ENCODE assay signal across 8 mouse cellular contexts in genomic region chr7:6729061-6729817, GRCm38 (mm10). TPM values are rescaled to one million over a fixed set of nuclear protein-coding genes. Genes with fewer than 3 reads are reported as not detected.
DNase-seq lines count a peak whose midpoint lies in the region; ATAC-seq lines count a peak whose summit lies in the region.

No protein-coding gene starts in this region.

- no peaks in the 10 kb centered on the region for H3K27me3 ChIP-seq in intestine, embryonic 15.5 days (replicated peaks)

- peaks cover 5% of the 10 kb centered on the region; the same call in 1 of the 2 replicates for H3K9me3 ChIP-seq in intestine, embryonic 15.5 days

- H3K4me1 ChIP-seq in intestine, embryonic 15.5 days (replicated peaks) = no peaks in the 10 kb centered on the region

- peak; percentile 57 for ATAC-seq in intestine, embryonic 15.5 days
- ATAC-seq in megakaryocyte progenitor cell, adult 5-6 weeks (replicated peaks; ENCODE audit: poor library complexity) = peak; percentile 89
- ATAC-seq in inflammation-experienced regulatory T-cells, adult 6 months = no peak

- no peaks in the 10 kb centered on the region for H3K36me3 ChIP-seq in intestine, embryonic 15.5 days

- peak overlapping the region; percentile 66 for H3K4me2 ChIP-seq in intestine, embryonic 15.5 days (replicated peaks)

- intact Hi-C loops in left cerebral cortex, postnatal 14 days (cut with DNase I) = loop anchor here (5.0 kb wide), 1 partner anchor 208 kb away; no protein-coding TSS in a partner anchor

- H3K4me3 ChIP-seq in intestine, embryonic 15.5 days (replicated peaks) = peak overlapping the region; percentile 48

- peak overlapping the region; percentile 87 for H3K27ac ChIP-seq in intestine, embryonic 15.5 days

- peak overlapping the region; percentile 53 for H3K9ac ChIP-seq in intestine, embryonic 15.5 days

- 50% methylated on average over 37 of the region's 37 CpGs for WGBS in intestine, embryonic 15.5 days

- peak; percentile 95 to 98 for DNase-seq in adrenal gland, postnatal 36 days
- DNase-seq in embryo, embryonic 9.5 days (ENCODE audit: extremely low spot score) = peak; percentile 91
- peak; percentile 87 to 96 for DNase-seq in gastrocnemius, postnatal 4 days (ENCODE audit: low spot score in 2 of 2)
- DNase-seq in left cerebral cortex, postnatal 14 days (ENCODE audit: low spot score in 2 of 2) = peak; percentile 93 to 98
- DNase-seq in right cerebral cortex, postnatal 25 days = peak; percentile 91

RNA-seq across cellular contexts. Expression of gene Peg3, which starts 1.0 kb away (rescaled TPM):
- 10 to 100 TPM; 37.8 to 39.2 TPM for total RNA-seq in adrenal gland, postnatal 36 days (2021)
- 100 to 1,000 TPM; 567 to 584 TPM for total RNA-seq in gastrocnemius, postnatal 4 days (2021)
- 103 and 113 TPM in 2 replicates for polyA plus RNA-seq in intestine, embryonic 15.5 days (2015; fragmentation: Nextera tagmentation; extraction: Ambion mirVana)
- 100 to 1,000 TPM; 185 to 197 TPM for total RNA-seq in left cerebral cortex, postnatal 14 days (2021)
- not detected in 2 replicates for total RNA-seq in megakaryocyte progenitor cell, adult 5-6 weeks (2015)
- not detected in 2 replicates for total RNA-seq in megakaryocyte progenitor cell, adult 5-6 weeks (2017)
- polyA plus RNA-seq in inflammation-experienced regulatory T-cells, adult 6 months (2017; shearing (Covaris generic)) = not detected

RNA-seq across cellular contexts. Expression of gene Usp29, which starts 1.1 kb away (rescaled TPM):
- 1 to 10 TPM in 1 of 2 experiments, under 1 TPM in 1; 0.99 to 1.3 TPM for total RNA-seq in adrenal gland, postnatal 36 days (2021)
- total RNA-seq in gastrocnemius, postnatal 4 days (2021) = 10 to 100 TPM; 26.6 to 33.7 TPM
- 3.4 and 4.1 TPM in 2 replicates for polyA plus RNA-seq in intestine, embryonic 15.5 days (2015; fragmentation: Nextera tagmentation; extraction: Ambion mirVana)
- 10 to 100 TPM; 40.0 to 44.0 TPM for total RNA-seq in left cerebral cortex, postnatal 14 days (2021)
- not detected in 2 replicates for total RNA-seq in megakaryocyte progenitor cell, adult 5-6 weeks (2015)
- total RNA-seq in megakaryocyte progenitor cell, adult 5-6 weeks (2017) = not detected in 2 replicates
- polyA plus RNA-seq in inflammation-experienced regulatory T-cells, adult 6 months (2017; shearing (Covaris generic)) = under 1 TPM in 1 of 3 experiments, not detected in 2; 0.15 TPM

RNA-seq across cellular contexts. Expression of gene Zim1, which starts 33.0 kb away (rescaled TPM):
- total RNA-seq in adrenal gland, postnatal 36 days (2021) = 1 to 10 TPM; 5.4 to 5.6 TPM
- 100 to 1,000 TPM; 397 to 406 TPM for total RNA-seq in gastrocnemius, postnatal 4 days (2021)
- polyA plus RNA-seq in intestine, embryonic 15.5 days (2015; fragmentation: Nextera tagmentation; extraction: Ambion mirVana) = 4.6 and 5.1 TPM in 2 replicates
- 1 to 10 TPM; 3.7 to 7.0 TPM for total RNA-seq in left cerebral cortex, postnatal 14 days (2021)
- total RNA-seq in megakaryocyte progenitor cell, adult 5-6 weeks (2015) = not detected in 2 replicates
- total RNA-seq in megakaryocyte progenitor cell, adult 5-6 weeks (2017) = not detected in 2 replicates
- not detected for polyA plus RNA-seq in inflammation-experienced regulatory T-cells, adult 6 months (2017; shearing (Covaris generic))

Comparison
In these comparisons a context has a peak if more than half of its experiments do, and no peak if none do; other contexts are left out.
1. RNA of gene Peg3, which starts 1.0 kb away (total RNA-seq): 567 to 584 TPM in gastrocnemius, postnatal 4 days, 185 to 197 TPM in left cerebral cortex, postnatal 14 days and 37.8 to 39.2 TPM in adrenal gland, postnatal 36 days; not detected in megakaryocyte progenitor cell, adult 5-6 weeks; every median in the first group is over 10 times any median in the second.
2. RNA of gene Usp29, which starts 1.1 kb away (total RNA-seq): 40.0 to 44.0 TPM in left cerebral cortex, postnatal 14 days and 26.6 to 33.7 TPM in gastrocnemius, postnatal 4 days; 0.99 to 1.3 TPM in adrenal gland, postnatal 36 days and not detected in megakaryocyte progenitor cell, adult 5-6 weeks; every median in the first group is over 10 times any median in the second.
3. RNA of gene Zim1, which starts 33.0 kb away (total RNA-seq): 397 to 406 TPM in gastrocnemius, postnatal 4 days; 3.7 to 7.0 TPM in left cerebral cortex, postnatal 14 days, 5.4 to 5.6 TPM in adrenal gland, postnatal 36 days and not detected in megakaryocyte progenitor cell, adult 5-6 weeks; every median in the first group is over 10 times any median in the second.
4. Peak in every context shown above with its lines, with median percentiles within 50 percentile points of each other: DNase-seq.